Mouse (Mus musculus) embryonic fibroblast, embryonic 13.5 days (primary cell): ENCODE data around the gene Cic.

Experiments used
- CTCF ChIP-seq: IDR thresholded peaks from 2 replicates; pipeline ENCODE4 v1.5.1; 2011; ENCODE audit warnings: mild to moderate bottlenecking, control low read depth, low read length, moderate library complexity, borderline replicate concordance; ENCODE audit not compliant: insufficient read depth
- POLR2A ChIP-seq: IDR thresholded peaks from 2 replicates; pipeline ENCODE4 v1.6.1; 2011; ENCODE audit warnings: low read depth, mild to moderate bottlenecking, control low read depth, low read length, moderate library complexity

- TF ChIP-seq CTCF (no peak), POLR2A (no peak)
Observed at GRCm38 (mm10) chr7:25306614-25306996, 39.1 kb downstream of the Cic start.
